Comparison of ENCODE assay signal across 8 mouse cellular contexts in genomic region chr9:107770037-107770373, GRCm38 (mm10). TPM values are rescaled to one million over a fixed set of nuclear protein-coding genes. Genes with fewer than 3 reads are reported as not detected.
DNase-seq lines count a peak whose midpoint lies in the region; ATAC-seq and TF ChIP-seq lines count a peak whose summit lies in the region.

No protein-coding gene starts in this region.

- peak overlapping the region; percentile 97 for H3K4me3 ChIP-seq in kidney, embryonic 15.5 days (replicated peaks)
- H3K4me3 ChIP-seq in brown adipose tissue, adult 24 weeks (ENCODE audit: insufficient read depth, low read depth, low read length), result peak overlapping the region; percentile 100
- peak overlapping the region; percentile 68 for H3K4me3 ChIP-seq in hindbrain, embryonic 16.5 days (ENCODE audit: low read length)
- H3K4me3 ChIP-seq in myocyte, result peak overlapping the region; percentile 100

- H3K4me1 ChIP-seq in kidney, embryonic 15.5 days, result peaks cover 17% of the 10 kb centered on the region
- H3K4me1 ChIP-seq in brown adipose tissue, adult 24 weeks (ENCODE audit: control insufficient read depth, insufficient read depth, insufficient read length, low read length), result no peaks in the 10 kb centered on the region
- peaks cover 16% of the 10 kb centered on the region for H3K4me1 ChIP-seq in hindbrain, embryonic 16.5 days (ENCODE audit: control insufficient read depth, insufficient read depth, low read depth, low read length)

- no peak for DNase-seq in kidney, postnatal 14 days
- no peak for DNase-seq in cerebellum, postnatal 36 days
- DNase-seq in gastrocnemius, postnatal 4 days (ENCODE audit: low spot score in 2 of 2), result no peak
- no peak for DNase-seq in layer of hippocampus, adult 9-11 months

- ATAC-seq in kidney, embryonic 15.5 days (replicated peaks; ENCODE audit: low FRiP score), result no peak
- no peak for ATAC-seq in hindbrain, embryonic 16.5 days

- H3K27ac ChIP-seq in kidney, embryonic 15.5 days, result peak overlapping the region; percentile 90
- H3K27ac ChIP-seq in brown adipose tissue, adult 24 weeks (replicated peaks; ENCODE audit: low read depth, low read length), result peak overlapping the region; percentile 99
- peak overlapping the region; percentile 92 for H3K27ac ChIP-seq in hindbrain, embryonic 16.5 days (ENCODE audit: low read depth, low read length)

- under 1% methylated on average over 9 of the region's 9 CpGs for WGBS in kidney, embryonic 15.5 days
- WGBS in hindbrain, embryonic 16.5 days, result under 1% methylated on average over 9 of the region's 9 CpGs

- no peaks in the 10 kb centered on the region for H3K27me3 ChIP-seq in kidney, embryonic 15.5 days
- H3K27me3 ChIP-seq in hindbrain, embryonic 16.5 days (replicated peaks; ENCODE audit: control insufficient read depth, insufficient read depth, low read length), result no peaks in the 10 kb centered on the region
- no peaks in the 10 kb centered on the region for H3K27me3 ChIP-seq in myocyte (ENCODE audit: control insufficient read depth, insufficient read depth, insufficient read length)

- TF ChIP-seq POLR2A in myocyte (IDR thresholded peaks at IDR 0.05; ENCODE audit: insufficient read length, low read depth), result no peak

- peak overlapping the region; percentile 99 for H3K9ac ChIP-seq in kidney, embryonic 15.5 days
- H3K9ac ChIP-seq in hindbrain, embryonic 16.5 days (ENCODE audit: low read depth, low read length), result peak overlapping the region; percentile 89

- H3K4me2 ChIP-seq in kidney, embryonic 15.5 days, result peak overlapping the region; percentile 63
- H3K4me2 ChIP-seq in hindbrain, embryonic 16.5 days (ENCODE audit: low read length), result peak overlapping the region; percentile 82
- H3K4me2 ChIP-seq in myocyte (ENCODE audit: low read depth), result peak overlapping the region; percentile 78

- peaks cover 67% of the 10 kb centered on the region for H3K36me3 ChIP-seq in kidney, embryonic 15.5 days
- H3K36me3 ChIP-seq in hindbrain, embryonic 16.5 days (ENCODE audit: control insufficient read depth, insufficient read depth, low read length), result peaks cover 34% of the 10 kb centered on the region
- H3K36me3 ChIP-seq in myocyte (ENCODE audit: control insufficient read depth, insufficient read depth), result peaks cover 44% of the 10 kb centered on the region

- peaks cover 32% of the 10 kb centered on the region for H3K79me2 ChIP-seq in myocyte (ENCODE audit: control insufficient read depth, insufficient read depth)

- H3ac ChIP-seq in myocyte (ENCODE audit: control insufficient read depth, insufficient read length), result peak overlapping the region; percentile 89

- H3K9me3 ChIP-seq in kidney, embryonic 15.5 days (replicated peaks), result no peaks in the 10 kb centered on the region
- no peaks in the 10 kb centered on the region for H3K9me3 ChIP-seq in hindbrain, embryonic 16.5 days (ENCODE audit: control insufficient read depth, low read length)

TF ChIP-seq in myocyte, 11 proteins besides CTCF, POLR2A, EP300 and RAD21:
- no peak for TF ChIP-seq MYOG (IDR thresholded peaks at IDR 0.05; ENCODE audit: control insufficient read depth in 1 of 3, insufficient read depth in 1 of 3, insufficient read length in 2 of 3, low read depth in 2 of 3)
- no peak for TF ChIP-seq TCF12 (IDR thresholded peaks at IDR 0.05; ENCODE audit: insufficient read depth, poor library complexity, severe bottlenecking)
- no peak for TF ChIP-seq MAX (IDR thresholded peaks at IDR 0.05; ENCODE audit: low read depth)
- TF ChIP-seq CEBPB (IDR thresholded peaks at IDR 0.05; ENCODE audit: insufficient read depth, poor library complexity, severe bottlenecking), result no peak
- no peak for TF ChIP-seq USF1 (IDR thresholded peaks at IDR 0.05; ENCODE audit: low read depth)
- TF ChIP-seq MYOD1 (IDR thresholded peaks at IDR 0.05; ENCODE audit: control insufficient read depth in 1 of 3, insufficient read length in 2 of 3, low read depth in 2 of 3), result no peak
- TF ChIP-seq TCF3 (IDR thresholded peaks at IDR 0.05; ENCODE audit: insufficient read length, low read depth), result no peak
- TF ChIP-seq SRF (IDR thresholded peaks at IDR 0.05; ENCODE audit: control insufficient read depth, insufficient read length, low read depth), result no peak
- no peak for TF ChIP-seq E2F4 (IDR thresholded peaks at IDR 0.05; ENCODE audit: insufficient read depth)
- TF ChIP-seq POLR2AphosphoS2 (IDR thresholded peaks at IDR 0.05; ENCODE audit: insufficient read length, low read depth), result no peak
- TF ChIP-seq REST (IDR thresholded peaks at IDR 0.05; ENCODE audit: insufficient read depth, insufficient read length), result no peak

RNA-seq across cellular contexts. Expression of gene Rbm5, which starts 0.8 kb away (rescaled TPM):
- 194 and 207 TPM in 2 replicates for polyA plus RNA-seq in kidney, embryonic 15.5 days (2015; fragmentation: Nextera tagmentation; extraction: Ambion mirVana)
- 37.4 and 47.2 TPM in 2 replicates for polyA plus RNA-seq in brown adipose tissue, adult 24 weeks (2012; ENCODE audit: insufficient read depth, insufficient read length, missing spikeins)
- polyA plus RNA-seq in hindbrain, embryonic 16.5 days (2015; fragmentation: Nextera tagmentation; extraction: Ambion mirVana), result 210 and 236 TPM in 2 replicates
- 37.6 TPM for polyA plus RNA-seq in myocyte (2012; fragmentation: generic; extraction: Trizol)
- total RNA-seq in gastrocnemius, postnatal 4 days (2021), result 100 to 1,000 TPM in 1 of 2 experiments, 10 to 100 TPM in 1; 73.6 to 101 TPM

RNA-seq across cellular contexts. Expression of gene Sema3f, which starts 59.7 kb away (rescaled TPM):
- polyA plus RNA-seq in kidney, embryonic 15.5 days (2015; fragmentation: Nextera tagmentation; extraction: Ambion mirVana), result 21.3 and 23.9 TPM in 2 replicates
- polyA plus RNA-seq in brown adipose tissue, adult 24 weeks (2012; ENCODE audit: insufficient read depth, insufficient read length, missing spikeins), result 3.1 and 3.2 TPM in 2 replicates
- polyA plus RNA-seq in hindbrain, embryonic 16.5 days (2015; fragmentation: Nextera tagmentation; extraction: Ambion mirVana), result 10.0 and 13.0 TPM in 2 replicates
- 1.4 TPM for polyA plus RNA-seq in myocyte (2012; fragmentation: generic; extraction: Trizol)
- 10 to 100 TPM; 26.4 to 27.2 TPM for total RNA-seq in gastrocnemius, postnatal 4 days (2021)
